Mouse (Mus musculus) c-Kit-negative CD71-positive TER-119-positive erythroid progenitor cells, embryonic 14.5 days (primary cell): Measurements from ENCODE around the gene D930007J09Rik.

Source experiments
- DNase-seq: peaks from one replicate; pipeline ENCODE4 v3.0.0-alpha.2; 2013; ENCODE audit warnings: low read depth, low spot score

Gene D930007J09Rik

DNA sequence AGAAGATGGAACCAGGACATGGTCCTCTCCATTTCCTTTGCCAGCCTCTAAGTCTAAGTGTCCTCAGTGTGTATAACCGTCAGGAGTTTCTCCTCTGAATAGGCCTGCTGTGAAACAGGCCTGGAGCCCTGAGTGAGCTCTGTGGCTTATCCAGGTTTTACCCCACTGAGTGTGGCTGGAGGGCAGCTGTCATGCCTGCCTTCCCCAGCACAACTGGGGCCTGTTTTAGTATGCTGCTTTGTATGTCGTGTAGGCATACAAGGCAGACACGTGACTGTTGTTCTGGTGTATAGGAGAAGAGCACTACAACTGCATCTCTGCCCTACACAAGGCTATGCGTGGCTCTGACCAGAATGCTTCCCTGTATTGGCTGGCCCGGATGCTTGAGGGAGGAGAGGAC, 17.3 kb upstream of the D930007J09Rik start:
- DNase-seq, result no peak

DNA sequence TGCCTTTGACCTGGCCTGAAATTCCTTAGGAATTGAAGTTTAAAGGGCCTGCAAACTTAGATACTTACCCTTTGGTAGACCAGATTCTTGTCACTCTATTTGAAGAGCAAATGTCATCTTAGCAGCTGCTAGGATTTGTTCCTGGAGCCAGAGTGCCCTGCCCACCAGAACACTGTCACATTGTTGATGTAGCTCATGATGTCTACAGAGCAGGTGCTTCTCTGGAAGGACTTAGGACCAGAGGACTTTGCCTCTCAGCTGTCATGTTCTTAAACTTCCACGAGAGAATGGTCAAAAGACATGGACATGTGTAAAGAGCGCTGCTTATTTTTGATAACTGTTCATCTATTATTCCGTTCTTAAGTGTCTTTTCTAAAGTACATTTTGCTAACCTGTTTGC, 16.6 kb upstream of the D930007J09Rik start:
- DNase-seq, result no peak

DNA sequence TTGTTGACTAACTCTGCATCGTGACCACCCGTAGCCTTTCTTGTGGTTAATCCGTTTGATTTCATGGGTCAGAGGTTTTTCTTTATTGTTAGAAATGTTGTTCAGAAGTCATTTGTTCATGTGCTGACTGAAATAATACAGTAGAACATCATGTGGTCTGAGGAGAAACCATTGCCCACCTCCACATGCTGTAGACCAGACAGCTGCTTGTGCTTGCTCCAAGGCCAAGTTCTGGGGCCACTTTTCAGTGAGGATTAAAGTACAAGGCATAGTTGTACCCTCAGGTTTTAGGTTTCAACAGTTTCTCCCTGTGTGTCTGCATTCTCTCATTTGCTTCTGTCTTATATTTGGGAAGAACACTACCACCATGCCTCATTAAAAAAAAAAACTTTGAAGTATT, 5.0 kb upstream of the D930007J09Rik start:
- DNase-seq, result no peak

DNA sequence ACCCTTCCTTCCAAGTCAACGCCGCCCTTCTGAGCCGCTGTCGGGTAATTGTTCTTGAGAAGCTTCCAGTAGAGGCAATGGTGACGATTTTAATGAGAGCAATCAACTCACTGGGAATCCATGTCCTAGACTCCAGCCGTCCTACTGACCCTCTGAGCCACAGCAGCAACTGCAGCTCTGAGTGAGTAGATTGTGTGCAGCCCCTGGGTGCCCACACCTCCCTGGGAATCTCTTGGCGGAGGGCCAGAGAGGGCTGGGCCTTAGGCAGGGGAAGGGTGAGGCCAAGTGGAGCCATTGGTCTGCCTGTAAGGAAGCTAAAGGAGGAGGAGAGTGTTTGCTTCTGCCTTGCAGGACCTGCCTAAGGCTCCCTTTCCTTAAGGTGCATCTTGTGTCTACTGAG, 4.2 kb upstream of the D930007J09Rik start:
- no peak for DNase-seq

DNA sequence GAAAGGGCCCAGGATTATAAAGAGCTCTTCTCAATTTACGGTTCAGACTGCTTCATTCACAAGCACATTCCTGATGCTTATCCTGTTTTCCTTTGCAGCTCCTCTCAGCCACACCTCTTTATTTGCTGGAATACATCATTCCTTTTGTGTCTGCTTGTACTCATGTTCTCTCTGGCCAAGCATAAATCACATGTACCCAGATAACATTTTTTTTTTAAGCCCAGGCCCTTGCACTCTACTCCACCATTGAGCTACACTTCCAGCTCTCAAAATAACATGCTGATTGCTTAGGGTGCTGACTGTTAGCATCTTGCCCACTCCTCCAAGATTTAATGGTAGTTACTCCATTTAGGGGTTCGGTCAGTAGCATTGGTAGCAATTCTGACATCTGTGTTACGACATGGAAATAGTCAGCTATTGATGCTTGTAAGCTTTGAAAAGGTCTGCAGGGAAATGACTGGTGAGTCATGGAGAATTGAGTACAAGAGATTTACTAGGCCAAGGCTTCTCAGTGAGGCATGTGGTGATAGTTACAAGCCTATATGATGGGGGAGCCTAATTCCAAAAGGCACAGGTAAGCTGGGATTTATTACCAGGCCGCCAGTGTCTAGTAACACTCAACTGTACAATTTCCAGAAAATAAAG, 1.2 kb upstream of the D930007J09Rik start:
- DNase-seq, result no peak

DNA sequence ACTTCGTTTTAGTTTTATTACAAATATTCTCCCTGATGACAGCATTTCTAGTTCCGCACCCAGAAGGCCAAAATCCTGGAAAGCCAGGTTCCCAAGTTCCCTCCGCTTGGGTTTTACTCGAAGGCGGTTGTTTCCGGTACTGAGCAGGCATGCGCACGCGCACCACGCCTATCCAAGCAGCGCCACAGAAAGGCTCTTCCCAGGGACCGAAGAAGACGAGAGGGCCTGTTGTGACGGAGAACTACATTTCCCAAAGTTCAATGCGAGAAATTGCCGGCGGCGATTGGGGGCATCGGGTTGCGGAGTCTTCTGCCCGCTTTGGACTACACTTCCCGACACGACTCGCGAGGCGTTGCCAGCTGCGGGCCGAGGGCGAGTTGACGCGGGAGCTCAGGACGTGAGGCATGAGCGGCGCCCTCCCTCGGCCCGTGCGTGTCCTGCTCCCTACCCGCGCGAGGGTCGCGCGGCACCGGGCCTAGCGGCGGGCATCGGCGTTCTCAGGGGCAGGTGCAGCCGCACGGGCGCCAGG, 892 bp downstream of the D930007J09Rik start, which contains the start of gene Wrnip1:
Gene Wrnip1, plus strand, starts transcription at position 346 of the 529 bp plus-strand sequence.
- DNase-seq, result peak; percentile 93

DNA sequence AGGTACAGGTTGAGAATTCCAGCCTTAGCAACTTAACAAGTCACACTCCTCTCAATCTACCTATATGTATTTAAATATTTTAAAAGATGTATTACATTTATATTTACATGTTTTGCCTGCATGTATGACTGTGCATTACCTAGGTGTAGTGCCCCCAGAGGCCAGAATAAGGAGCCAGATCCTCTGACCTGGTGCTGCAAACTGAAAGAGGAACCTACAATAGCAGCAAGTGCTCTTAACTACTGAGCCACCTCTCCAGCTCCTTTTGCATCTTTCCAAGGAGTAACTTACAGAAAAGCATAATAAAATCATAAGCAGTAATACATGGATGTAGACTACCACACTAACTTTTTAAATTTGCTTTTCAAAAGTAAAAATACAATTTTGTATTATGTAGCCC, 1.8 kb downstream of the D930007J09Rik start:
- DNase-seq, result peak; percentile 1

DNA sequence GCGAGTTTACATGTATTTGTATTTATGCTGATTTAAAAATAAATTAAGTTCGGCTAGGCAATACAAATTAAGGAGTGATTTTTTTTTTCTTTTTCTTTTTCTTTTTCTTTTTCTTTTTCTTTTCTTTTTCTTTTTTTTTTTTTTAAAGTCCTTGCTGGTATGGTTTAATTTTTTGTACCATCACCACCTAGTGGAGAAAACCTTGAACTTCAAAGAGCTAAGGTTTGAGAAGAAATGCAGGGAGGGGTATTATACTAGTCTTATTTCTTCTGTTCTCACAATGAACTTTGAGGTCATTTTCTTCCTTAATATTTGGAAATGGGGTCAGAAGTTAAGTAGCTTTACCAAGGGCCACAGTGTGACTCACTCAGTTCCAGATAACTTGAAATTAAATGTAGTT, 3.5 kb downstream of the D930007J09Rik start:
- DNase-seq, result no peak

DNA sequence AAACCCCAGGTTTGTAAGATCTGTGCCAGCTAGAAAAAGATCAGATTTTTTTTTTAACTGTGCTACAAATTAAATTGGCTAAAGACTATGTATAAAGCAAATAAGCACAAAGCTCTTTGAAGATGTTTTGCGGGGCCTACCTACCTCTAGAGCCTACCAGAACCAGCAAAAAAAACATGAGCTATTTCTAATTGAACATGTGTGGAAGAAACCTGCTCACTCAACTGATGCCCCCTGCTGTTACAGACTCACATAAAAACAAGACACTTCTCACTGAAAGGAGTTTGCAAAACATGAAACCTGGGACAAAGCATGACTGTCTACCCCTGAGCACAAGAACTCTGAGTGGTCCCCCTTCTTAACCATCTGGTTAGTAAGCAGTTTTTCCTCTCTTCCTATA, 5.6 kb downstream of the D930007J09Rik start:
- no peak for DNase-seq

DNA sequence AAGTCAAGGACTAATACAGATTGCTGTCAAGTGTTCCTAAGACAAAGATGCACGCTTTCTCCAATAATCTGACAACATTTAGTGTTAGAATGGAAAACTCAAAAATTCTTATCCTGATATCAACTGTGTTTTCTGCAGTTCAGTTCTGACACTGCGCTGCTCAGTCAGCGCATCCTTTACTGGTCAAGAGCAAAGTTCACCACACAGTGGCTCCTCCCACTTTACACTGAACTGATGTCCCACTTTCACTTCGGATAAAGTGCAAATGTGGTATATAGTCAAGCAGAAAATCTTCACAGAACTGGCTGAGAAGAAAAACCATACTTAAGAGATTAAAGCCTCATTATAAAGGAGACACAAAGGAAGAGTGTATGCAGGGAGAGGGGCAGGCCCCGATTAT, 7.5 kb downstream of the D930007J09Rik start:
- DNase-seq, result no peak

DNA sequence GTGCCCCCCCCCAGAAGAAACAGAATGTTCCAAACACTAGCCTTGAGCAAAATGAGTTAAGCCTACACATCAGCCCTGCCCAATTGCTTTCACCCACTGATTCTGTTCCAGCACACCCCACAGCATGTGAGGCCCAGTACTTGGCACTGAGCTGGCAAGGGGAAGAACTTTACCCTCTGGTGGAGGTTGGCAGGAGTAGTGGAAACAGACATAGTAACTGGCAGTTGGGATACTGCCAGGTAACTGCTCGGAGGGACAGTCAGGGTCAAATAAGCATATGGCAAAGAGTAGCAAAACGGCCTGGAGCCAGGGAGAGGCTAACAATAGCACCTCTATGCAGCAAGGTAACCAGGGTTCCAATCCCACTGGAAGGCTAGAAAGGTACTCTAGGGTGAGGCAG, 8.0 kb downstream of the D930007J09Rik start:
- no peak for DNase-seq

DNA sequence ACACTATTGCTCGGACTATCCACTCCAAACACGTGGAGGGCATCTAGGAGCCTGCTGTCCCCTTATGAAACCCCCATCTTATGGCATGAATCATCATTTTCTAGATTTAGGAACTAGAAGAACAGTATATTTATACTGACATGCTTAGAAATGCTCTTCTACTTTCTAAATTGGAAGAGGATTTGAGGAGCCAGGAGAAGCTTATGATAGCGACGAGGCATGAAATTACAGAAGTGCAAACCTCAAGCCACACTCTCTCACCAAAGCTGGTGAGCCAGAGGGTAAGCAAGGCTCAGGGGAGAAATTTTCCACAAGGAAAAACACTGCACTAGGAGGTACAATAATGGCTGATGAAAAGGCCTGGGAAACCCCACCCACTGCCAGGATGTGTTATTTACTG, 12.9 kb downstream of the D930007J09Rik start:
- no peak for DNase-seq

DNA sequence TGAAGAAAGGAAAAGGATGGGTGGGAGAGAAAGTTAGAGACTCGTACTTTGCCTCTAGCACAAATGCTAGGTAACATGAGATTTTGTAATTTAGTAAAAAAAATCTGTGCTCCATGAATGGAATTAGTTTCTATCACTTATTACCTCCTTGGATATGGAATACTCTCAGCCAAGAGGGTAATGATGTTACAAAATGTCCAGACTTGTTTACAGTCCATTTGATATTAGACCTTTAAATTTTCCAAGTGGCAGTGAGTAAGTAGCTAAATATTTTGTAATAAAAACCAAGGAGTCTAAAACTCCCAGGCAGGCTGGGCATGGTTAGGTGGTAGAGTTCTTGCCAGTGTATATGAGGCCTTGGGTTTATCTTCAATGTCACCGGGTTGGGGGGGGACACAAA, 15.1 kb downstream of the D930007J09Rik start:
- no peak for DNase-seq

DNA sequence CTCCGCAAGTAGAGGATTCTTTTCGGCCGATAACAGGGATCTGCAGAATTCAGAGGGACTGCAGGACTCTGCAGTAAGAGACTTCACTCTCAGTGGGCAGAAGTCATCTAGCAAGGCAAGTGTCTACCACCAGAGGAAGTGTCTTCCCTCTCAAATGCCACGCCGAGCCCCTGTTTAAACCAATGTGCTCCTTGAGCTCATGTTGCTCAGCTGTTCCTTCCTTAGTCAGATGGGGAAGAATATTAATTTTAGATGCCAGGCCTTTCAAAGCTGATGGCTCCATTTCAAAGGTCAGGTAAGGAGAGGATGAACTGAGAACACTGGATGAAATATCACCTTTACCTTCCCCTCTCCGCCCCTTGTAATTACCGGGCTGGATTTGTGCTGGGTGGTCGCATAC, 18.8 kb downstream of the D930007J09Rik start, which contains the start of gene Mylk4:
Gene Mylk4, minus strand, starts transcription at position 139 of the 400 bp plus-strand sequence.
- DNase-seq, result no peak

DNA sequence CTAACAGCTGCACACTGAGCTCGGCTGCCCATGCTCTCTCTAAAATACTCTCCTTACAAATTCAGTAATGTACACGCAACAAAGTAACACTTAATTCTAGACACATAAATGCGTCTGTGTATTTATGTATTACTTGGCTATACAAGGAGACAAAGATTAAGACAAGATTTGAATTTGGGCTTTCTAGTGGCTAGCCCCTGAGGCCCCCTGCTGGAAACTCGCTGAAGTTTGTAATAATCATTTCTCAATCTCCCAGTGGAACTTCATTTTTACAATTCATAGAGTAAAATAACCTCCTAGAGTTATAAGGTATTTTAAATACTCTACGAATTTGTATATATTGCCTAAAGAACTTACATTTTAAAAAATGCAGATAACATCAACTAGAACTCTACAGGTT, 19.6 kb downstream of the D930007J09Rik start:
- DNase-seq, result no peak

DNA sequence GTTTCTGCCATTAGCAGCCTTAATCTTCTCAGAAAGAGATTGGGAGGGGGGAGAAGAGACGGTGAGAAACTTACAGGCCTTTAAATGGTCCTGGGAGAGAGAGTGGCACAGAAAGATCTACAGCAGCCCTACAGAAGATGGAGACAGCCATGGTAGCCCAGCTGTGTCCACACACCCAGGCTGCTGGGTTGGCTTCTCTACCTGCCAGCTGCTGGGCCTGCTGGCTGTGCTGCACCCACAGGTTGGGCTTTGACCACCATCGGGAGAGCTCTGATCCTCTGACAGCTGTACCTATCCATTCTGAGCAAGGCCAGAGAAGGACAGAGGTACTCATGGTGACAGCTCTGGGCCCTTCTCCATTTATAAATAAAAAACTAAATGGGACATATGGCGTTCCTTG, 23.8 kb downstream of the D930007J09Rik start:
- DNase-seq, result no peak

DNA sequence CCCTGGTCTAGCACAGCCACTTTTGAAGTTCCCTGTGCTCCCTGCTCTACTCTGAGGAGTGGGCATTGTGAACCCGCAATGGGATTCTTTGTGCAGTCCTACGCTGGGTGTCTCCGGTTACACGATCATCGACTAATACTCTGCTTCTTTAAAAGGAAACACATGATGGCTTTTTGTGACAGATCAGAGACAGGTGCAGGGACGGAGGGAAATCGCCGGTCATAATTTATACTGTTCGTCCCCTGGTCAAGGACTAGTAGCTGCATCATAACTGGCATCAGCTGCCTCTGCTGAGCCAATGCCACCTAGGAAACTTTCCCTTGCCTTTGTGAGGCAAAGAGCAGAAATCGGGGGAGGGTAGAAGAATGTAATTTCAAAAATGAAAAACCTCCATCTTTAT, 26.3 kb downstream of the D930007J09Rik start:
- DNase-seq, result no peak

DNA sequence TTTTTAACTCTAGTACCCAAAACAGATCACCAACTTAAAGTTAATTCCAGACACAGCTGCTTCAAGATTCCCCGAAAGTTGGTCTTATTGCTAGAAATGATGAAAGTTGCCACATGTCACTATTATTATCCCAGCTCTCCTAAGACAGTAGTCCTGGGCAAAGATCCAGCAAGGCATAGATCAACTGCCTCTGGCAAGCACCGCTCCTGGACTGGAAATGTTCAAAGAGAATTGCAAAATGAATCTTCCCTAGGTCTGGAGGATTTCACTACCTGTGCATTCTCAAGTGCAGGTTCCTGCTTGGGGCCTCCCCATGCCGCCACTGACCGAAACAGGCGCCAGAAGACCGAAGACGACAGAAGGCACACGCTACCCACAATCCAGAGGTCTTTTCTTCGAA, 26.8 kb downstream of the D930007J09Rik start:
- DNase-seq, result no peak

DNA sequence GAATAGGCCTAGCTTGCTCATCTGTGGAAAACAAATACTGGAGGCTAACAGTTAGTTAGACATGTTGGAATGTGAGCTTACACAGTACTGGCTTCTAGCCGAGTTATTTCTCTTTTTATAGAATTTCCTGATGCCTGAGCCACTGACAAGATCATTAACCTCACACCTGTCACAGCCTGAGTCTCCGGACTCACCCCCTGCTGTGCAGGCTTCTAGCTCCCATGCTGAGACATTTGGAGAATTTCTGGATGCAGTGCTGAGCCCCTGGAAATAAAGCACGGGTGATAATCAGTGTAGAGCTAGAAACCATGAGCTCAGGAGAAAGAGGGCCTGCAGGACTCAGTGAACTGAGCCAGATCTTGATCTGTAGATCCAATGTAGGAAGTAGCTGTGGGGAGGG, 32.7 kb downstream of the D930007J09Rik start:
- DNase-seq, result no peak

DNA sequence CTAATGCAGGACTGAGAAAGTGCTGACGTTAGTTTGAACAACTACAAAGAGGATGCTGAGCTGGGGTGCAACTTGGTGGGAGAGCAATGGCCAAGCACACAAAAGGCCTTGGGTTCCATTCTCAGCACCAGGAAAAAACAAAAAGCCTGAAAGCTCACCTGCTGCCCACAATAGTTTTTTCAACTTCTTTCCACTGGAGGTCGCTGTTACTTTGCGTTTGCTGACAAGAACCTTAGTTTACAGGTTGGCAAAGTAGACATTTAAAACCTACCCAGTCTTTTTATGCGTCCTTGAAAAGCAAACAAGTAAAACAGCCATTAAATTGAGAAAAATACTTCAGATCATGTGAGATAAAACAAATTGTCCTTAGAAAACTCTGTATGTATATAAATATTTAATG, 34.5 kb downstream of the D930007J09Rik start:
- DNase-seq, result no peak

DNA sequence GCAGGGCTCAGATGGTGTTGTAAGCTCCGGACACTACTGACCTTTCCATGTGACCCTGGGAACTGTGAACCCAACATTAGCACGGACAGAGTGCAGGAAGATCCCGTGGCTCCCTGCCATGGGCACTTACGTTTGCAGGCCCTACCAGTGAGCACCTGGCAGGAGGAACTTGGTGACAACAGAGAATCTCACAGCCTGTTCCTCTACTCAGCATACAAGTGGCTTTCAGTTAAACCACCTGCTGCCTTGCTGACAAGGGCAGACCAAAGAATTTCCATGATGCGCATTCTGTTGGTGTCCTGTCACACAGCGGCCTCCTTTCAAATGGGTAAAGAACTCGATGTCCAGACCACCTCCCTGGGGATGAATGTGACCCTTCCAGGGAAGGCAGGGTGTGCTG, 38.2 kb downstream of the D930007J09Rik start:
- DNase-seq, result no peak

DNA sequence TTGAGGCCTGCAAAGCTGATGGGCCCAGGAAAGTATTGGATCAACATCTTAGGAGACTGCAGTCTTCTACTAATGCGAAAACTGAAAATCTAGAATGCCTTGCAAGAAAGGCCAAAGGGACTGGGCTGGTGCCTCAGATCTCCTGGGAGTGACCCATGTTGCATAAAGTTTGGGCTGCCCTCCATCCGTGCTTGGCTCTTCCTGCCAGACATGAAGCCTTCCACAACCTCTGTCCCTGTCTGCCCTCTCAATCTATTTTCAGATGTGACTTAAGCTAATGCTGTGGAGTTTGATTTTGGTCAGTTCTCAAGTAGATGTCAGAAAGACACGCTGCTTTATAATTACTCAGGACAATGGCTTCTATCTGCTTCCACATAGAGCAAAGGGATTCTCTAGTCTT, 39.5 kb downstream of the D930007J09Rik start:
- no peak for DNase-seq

DNA sequence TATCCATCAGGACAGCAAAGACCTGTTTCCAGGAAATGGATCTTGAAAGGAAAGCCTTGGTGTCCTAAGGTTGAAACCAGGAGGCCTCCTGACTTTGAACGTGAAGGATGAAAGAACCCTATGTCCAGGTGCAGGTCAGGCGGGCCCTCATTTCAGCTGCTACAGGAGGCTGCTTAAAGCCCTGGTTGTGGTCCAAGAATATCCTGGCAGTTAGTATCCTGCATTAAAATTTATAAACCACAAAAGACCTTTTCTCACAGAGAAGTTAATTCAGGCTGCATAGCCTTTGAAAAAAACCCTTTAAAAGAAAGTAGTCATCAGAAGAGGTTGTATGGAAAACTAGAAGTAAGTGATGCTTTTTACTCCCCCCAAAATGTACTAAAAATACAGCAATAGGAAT, 41.9 kb downstream of the D930007J09Rik start:
- no peak for DNase-seq

DNA sequence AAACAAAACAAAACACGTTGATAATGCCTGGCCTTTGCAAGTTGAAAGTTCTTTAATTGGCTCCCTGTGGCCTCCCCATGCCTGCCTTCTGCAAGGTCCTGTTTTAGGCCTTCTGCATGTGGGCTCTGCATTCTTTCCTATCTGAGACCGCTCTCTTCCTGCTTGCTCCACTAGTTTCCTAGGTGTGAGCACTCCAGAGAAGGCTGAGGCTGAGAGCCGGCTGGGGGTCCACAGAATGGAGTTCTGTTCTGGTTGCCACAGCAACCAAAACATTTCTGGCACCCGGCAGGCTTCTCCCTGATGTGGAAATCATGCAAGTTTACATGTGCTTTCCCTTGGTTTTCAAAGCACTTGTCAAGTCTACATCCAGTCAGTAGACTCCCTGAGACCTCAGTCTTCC, 43.6 kb downstream of the D930007J09Rik start:
- DNase-seq, result no peak
